Mouse (Mus musculus) heart, postnatal 0 days (tissue): ENCODE data around the gene Bcas3.

ENCODE experiments used
- CTCF ChIP-seq: IDR thresholded peaks from 2 replicates; pipeline ENCODE4 v1.5.1; 2016; ENCODE audit warnings: antibody characterized with exemption, control low read depth, low read depth
- EP300 ChIP-seq: IDR thresholded peaks from 2 replicates; pipeline ENCODE4 v1.6.1; 2016; ENCODE audit warnings: antibody characterized with exemption, low read depth

DNA sequence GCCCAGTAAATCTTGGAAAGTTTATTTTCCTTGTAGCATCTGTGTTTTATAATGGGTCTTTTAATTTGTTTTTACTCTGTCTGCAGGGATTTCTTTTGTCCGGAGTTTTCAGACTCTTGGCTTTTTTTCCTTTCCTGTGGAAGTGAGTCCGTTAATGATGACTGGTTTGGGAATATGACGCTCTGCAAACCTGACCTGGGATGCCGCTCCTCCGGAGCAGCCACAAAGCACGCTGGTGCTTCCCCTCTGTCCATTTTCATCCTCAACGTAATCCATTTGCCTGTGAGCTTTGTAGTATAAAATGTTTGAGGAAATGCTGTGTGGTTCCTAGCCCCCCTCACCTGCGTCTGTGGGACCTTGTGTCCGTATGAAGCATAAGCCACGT is 172.5 kb downstream of the Bcas3 start:
- TF ChIP-seq CTCF (no peak), EP300 (no peak)
